Mouse (Mus musculus) embryo, embryonic 11.5 days (tissue): ENCODE data around the gene A730046J19Rik.

Experiments
- DNase-seq: peaks from one replicate; pipeline ENCODE4 v3.0.0-alpha.2; 2012; ENCODE audit warnings: low read depth, low spot score

The A730046J19Rik gene

GRCm38 (mm10) chrX:144153523-144153922 lies at the start of gene A730046J19Rik:
A730046J19Rik (plus strand) TSS chrX:144153695.
- DNase-seq, result no peak

- no peak for DNase-seq
These were observed 48.7 kb upstream of the A730046J19Rik start for GRCm38 (mm10) chrX:144104619-144105416.

DNA sequence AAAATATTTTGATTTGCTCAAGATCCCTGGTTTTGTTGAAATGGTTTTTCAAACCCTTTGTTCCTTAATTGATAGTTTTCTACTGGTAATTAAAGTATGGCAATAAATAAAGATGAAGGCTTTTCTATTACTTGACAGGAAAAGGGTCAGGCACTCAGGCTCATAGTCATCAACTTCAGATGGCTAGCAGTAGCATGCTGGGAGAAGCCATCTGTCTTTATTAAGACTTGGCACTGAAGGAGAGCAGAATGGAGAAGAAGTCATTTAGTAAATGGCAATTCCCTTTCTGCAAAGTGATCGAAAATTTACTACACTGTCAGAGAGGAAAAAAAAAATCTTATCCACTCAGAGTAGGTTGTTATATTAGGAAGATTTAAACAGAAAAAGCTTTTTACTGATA lies 17.2 kb upstream of the A730046J19Rik start:
- DNase-seq, result no peak

- DNase-seq, result no peak
These were observed 3.5 kb upstream of the A730046J19Rik start for GRCm38 (mm10) chrX:144149987-144150386.

DNA sequence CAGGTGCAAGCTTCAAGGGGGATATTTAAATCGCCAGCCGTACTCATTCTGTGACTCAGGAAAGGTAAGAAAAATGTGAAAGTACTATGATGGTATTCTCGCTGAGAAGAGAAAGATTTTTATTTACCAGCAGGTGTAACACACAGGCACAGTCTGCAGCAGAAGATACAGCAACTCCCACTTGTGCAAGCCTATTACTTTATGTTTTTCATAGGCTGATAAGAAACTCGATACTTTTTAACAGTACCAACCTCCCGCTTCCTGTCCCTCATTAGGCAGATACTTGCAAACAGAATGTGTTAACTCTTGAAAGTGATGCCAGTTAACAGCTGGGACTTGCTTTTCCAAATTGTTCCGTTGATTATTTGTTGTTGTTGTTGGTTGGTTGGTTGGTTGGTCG lies 616 bp downstream of the A730046J19Rik start:
- DNase-seq, result no peak

DNA sequence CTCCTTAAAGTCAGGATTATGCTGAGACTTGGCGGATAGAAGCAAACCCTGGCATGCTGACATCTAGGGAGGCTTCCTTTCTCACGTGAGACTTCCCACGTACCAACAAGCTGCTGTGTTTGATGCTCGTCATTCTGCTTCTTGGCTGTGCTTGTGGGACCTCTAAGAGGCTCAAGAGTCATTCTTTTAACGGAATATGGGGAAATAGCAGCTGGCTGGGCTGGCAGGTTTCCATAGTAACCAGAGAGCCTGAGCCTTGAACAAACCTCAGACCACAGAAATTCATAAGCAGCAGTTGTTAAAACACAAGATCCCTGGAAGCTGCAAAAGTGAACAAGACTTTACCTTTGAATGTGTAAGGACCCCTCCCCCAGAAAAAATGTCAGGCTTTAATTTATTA lies 9.4 kb downstream of the A730046J19Rik start:
- no peak for DNase-seq
